Mouse (Mus musculus) C2C12 (cell line): Measurements from ENCODE around the gene Lrp2.

ENCODE experiments used
- CEBPB ChIP-seq: IDR thresholded peaks from one replicate; pipeline ENCODE4 v1.6.1; 2011; ENCODE audit warnings: low read depth, mild to moderate bottlenecking, control low read depth, moderate library complexity
- CTCF ChIP-seq: IDR thresholded peaks from one replicate; pipeline ENCODE4 v1.5.1; 2011; ENCODE audit not compliant: control insufficient read depth, insufficient read depth, insufficient read length
- MAX ChIP-seq: IDR thresholded peaks from one replicate; pipeline ENCODE4 v1.6.1; 2011; ENCODE audit warnings: mild to moderate bottlenecking, control low read depth
- MYOD1 ChIP-seq: IDR thresholded peaks from one replicate; pipeline ENCODE4 v1.6.1; 2011; ENCODE audit warnings: low read depth; ENCODE audit not compliant: control insufficient read depth, insufficient read length
- MYOG ChIP-seq: IDR thresholded peaks from one replicate; pipeline ENCODE4 v1.6.1; 2011; ENCODE audit not compliant: control insufficient read depth, insufficient read length; ENCODE audit errors: extremely low read depth
- USF1 ChIP-seq: IDR thresholded peaks from one replicate; pipeline ENCODE4 v1.6.1; 2011; ENCODE audit warnings: low read depth, mild to moderate bottlenecking, control low read depth, moderate library complexity

GRCm38 (mm10) chr2:69630792-69631191 lies 44.9 kb upstream of the Lrp2 start:
- TF ChIP-seq CTCF, result no peak
- TF ChIP-seq MYOG, result no peak
- no peak for TF ChIP-seq CEBPB
- no peak for TF ChIP-seq MYOD1
- no peak for TF ChIP-seq USF1
- TF ChIP-seq MAX, result no peak
